Mouse (Mus musculus) megakaryocyte, adult 5-6 weeks (primary cell): Measurements from ENCODE around the gene Zdhhc8. TPM values are rescaled to one million over a fixed set of nuclear protein-coding genes. Genes with fewer than 3 reads are reported as not detected.

Experiments
- total RNA-seq, 2 experiments: library from RNA; stranded (forward) in 1 of 2; stranded (reverse) in 1 of 2; fragments of 153-499, 151-499 nt in 1 of 2; fragments of 221-1000, 200-1000 nt in 1 of 2; gene quantifications; 2 replicates each; pipeline versions ENCODE4 v1.2.3 to v1.2.4; 2015 to 2017

Gene Zdhhc8
- total RNA-seq, 2 experiments from 2014 or later = 4.0 to 5.1 TPM

Other genes with a start within 250 kb of the Zdhhc8 start
- gene Dgcr6, start 182.3 kb downstream of the Zdhhc8 start, total RNA-seq (2015) = 9.8 and 11.4 TPM in 2 replicates
- gene Dgcr6, start 182.3 kb downstream of the Zdhhc8 start, total RNA-seq (2017) = 3.4 and 7.9 TPM in 2 replicates
- 1.3 and 2.2 TPM in 2 replicates for gene Prodh, start 144.9 kb downstream of the Zdhhc8 start, total RNA-seq (2015)
- gene Prodh, start 144.9 kb downstream of the Zdhhc8 start, total RNA-seq (2017) = 5.7 and 9.8 TPM in 2 replicates
- gene Rtn4r, start 107.5 kb downstream of the Zdhhc8 start, total RNA-seq (2015) = 0.36 and 0.85 TPM in 2 replicates
- 0.26 TPM in 1 of 2 replicates, not detected in the other for gene Rtn4r, start 107.5 kb downstream of the Zdhhc8 start, total RNA-seq (2017)
- gene Ccdc188, start 17.3 kb downstream of the Zdhhc8 start, total RNA-seq (2015) = not detected in 2 replicates
- gene Ccdc188, start 17.3 kb downstream of the Zdhhc8 start, total RNA-seq (2017) = not detected in 2 replicates
- gene Trmt2a, start 13.5 kb upstream of the Zdhhc8 start, total RNA-seq (2015) = 62.8 and 73.1 TPM in 2 replicates
- gene Trmt2a, start 13.5 kb upstream of the Zdhhc8 start, total RNA-seq (2017) = 48.8 and 69.0 TPM in 2 replicates
- gene Ranbp1, start 13.6 kb upstream of the Zdhhc8 start, total RNA-seq (2015) = 222 and 262 TPM in 2 replicates
- gene Ranbp1, start 13.6 kb upstream of the Zdhhc8 start, total RNA-seq (2017) = 251 and 278 TPM in 2 replicates
- gene Gm49776, start 23.2 kb upstream of the Zdhhc8 start, total RNA-seq (2015) = not detected in 2 replicates
- gene Gm49776, start 23.2 kb upstream of the Zdhhc8 start, total RNA-seq (2017) = not detected in 2 replicates
- 23.3 and 32.1 TPM in 2 replicates for gene Dgcr8, start 54.1 kb upstream of the Zdhhc8 start, total RNA-seq (2015)
- gene Dgcr8, start 54.1 kb upstream of the Zdhhc8 start, total RNA-seq (2017) = 33.2 and 40.2 TPM in 2 replicates
- 27.2 and 27.4 TPM in 2 replicates for gene Tango2, start 113.0 kb upstream of the Zdhhc8 start, total RNA-seq (2015)
- gene Tango2, start 113.0 kb upstream of the Zdhhc8 start, total RNA-seq (2017) = 5.7 and 11.8 TPM in 2 replicates
- gene Arvcf, start 113.0 kb upstream of the Zdhhc8 start, total RNA-seq (2015) = 0.38 and 0.68 TPM in 2 replicates
- gene Arvcf, start 113.0 kb upstream of the Zdhhc8 start, total RNA-seq (2017) = 1.5 and 3.0 TPM in 2 replicates
- 10.3 and 11.8 TPM in 2 replicates for gene Txnrd2, start 191.2 kb upstream of the Zdhhc8 start, total RNA-seq (2015)
- 7.0 and 9.3 TPM in 2 replicates for gene Txnrd2, start 191.2 kb upstream of the Zdhhc8 start, total RNA-seq (2017)
- gene Comt, start 191.7 kb upstream of the Zdhhc8 start, total RNA-seq (2015) = 37.8 and 40.8 TPM in 2 replicates
- gene Comt, start 191.7 kb upstream of the Zdhhc8 start, total RNA-seq (2017) = 40.1 and 43.8 TPM in 2 replicates